Mouse (Mus musculus) subcutaneous adipose tissue, adult 2 months (tissue): ENCODE data around the gene Noct. TPM values are rescaled to one million over a fixed set of nuclear protein-coding genes. Genes with fewer than 3 reads are reported as not detected.

Source experiments
- polyA plus RNA-seq: library from polyadenylated mRNA; depleted of rRNA; stranded (reverse); fragments of >200 nt; gene quantifications from 2 replicates; pipeline ENCODE4 v1.2.3, GENCODE M21; 2012; ENCODE audit warnings: low replicate concordance; rRNA removed

Noct gene
- polyA plus RNA-seq: 15.7 and 28.1 TPM in 2 replicates

DNA sequence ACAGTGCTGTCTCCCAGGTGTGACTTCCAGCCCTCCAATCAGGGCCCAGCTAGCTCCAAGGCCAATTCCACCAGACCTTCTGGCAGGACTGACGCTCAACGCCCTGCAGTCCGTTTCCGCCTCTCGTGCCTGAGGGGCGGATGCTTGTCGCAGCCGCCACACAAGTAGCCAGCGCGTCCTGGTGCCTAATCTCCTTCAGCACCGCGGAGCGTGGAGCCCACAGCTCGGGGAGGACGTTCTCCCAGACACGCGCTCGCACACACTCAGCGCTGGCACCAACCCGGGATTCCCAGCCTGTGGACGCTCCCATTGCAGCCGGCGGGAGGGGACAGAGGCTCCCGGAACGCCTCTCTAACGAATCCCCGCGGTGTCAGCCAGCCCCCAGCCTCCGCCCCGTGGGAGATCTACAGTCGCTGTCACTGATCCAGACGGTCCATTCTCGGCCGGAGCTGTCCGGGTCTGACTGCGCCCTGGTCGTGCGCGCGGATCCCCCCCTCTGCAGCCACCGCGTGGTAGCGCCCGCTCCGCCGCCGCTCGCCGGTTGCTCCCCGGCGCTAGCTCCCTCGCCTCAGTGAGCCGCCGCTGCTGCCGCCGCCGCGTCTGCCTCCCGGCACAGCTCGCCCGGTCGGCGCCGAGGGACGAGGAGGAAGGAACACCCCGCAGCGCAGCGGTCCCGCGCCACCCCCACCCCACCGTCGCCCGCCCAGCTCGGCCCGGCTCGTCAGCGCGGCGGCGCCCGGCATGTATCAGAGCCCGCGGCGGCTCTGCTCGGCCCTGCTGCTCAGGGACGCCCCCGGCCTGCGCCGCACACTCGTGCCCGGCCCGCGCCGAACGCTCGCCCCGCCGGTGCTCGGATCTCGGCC, at the start of gene Noct:
TSS of gene Noct (plus strand) at position 85 of the 863 bp plus-strand sequence.

Other genes starting within 250 kb of the Noct start
- 32.3 and 51.5 TPM in 2 replicates for gene Elf2, start 116.2 kb downstream of the Noct start, polyA plus RNA-seq
- gene Mgarp, start 172.3 kb downstream of the Noct start, polyA plus RNA-seq: 0.13 and 0.41 TPM in 2 replicates
- 91.2 and 116 TPM in 2 replicates for gene Ndufc1, start 184.5 kb downstream of the Noct start, polyA plus RNA-seq
- gene Naa15, start 190.7 kb downstream of the Noct start, polyA plus RNA-seq: 4.2 and 6.7 TPM in 2 replicates